Mouse (Mus musculus) 3T3-L1 (cell line): ENCODE results near the gene Anks1b.

ENCODE experiments used
- DNase-seq: peaks from one replicate; pipeline ENCODE4 v3.0.0-alpha.2; 2015; ENCODE audit warnings: low read depth, low spot score

Gene Anks1b

DNA sequence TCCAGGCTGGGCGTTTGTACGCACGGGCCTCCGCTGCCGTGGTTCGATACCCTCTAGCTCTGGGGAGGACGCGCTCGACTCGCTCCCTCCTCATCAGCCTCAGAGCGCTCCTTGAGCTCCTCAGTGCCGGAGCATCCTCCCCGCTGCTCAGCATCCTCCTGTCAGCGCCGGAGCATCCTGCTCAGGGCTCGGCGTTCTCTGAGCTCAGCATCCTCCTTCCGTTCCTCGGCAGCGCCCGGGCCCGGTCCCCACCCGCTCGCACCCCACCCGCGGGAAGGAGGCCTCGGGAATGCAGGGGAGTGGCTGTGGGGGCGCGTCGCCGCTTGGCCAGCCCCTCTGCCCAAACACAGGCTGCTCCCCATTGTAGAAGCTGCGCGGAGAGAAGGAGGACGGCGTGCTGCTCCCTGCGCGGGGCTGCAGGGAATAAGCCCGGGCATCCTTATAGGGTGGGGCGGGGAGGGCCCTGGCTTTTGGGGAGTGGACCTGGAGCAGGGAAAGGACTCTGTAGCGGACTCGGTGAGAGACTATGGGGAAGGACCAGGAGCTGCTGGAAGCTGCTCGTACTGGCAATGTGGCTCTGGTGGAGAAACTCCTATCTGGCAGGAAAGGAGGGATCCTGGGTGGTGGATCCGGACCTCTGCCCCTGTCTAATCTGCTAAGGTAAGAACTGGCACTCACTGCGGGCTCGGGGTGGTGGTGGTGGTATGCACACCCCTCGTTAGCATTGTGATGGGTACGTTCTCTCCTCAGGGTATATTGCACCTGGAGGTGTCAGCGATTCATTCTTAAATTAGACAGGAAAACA lies at the start of gene Anks1b:
TSS of gene Anks1b (plus strand) at position 364 of the 805 bp plus-strand sequence.
- DNase-seq, result no peak

DNA sequence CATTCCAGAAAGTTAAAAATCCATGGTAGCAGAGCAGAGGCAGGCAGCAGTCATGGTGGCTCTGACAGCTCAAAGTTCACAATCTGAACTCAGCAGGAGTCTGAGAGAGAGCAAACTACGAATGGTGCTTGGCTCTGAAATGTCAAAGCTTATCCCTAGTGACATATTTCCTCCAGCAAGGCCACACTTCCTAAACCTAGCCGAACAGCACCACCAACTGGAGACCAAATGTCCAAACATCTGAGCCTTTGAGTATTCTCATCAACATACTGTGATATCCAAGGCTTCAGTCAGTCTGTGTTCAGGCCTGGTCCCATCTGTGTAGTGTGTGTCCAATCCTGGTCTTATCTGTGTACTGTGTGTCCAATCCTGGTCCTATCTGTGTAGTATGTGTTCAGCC lies 49.4 kb upstream of the Anks1b start:
- DNase-seq, result peak; percentile 53

DNA sequence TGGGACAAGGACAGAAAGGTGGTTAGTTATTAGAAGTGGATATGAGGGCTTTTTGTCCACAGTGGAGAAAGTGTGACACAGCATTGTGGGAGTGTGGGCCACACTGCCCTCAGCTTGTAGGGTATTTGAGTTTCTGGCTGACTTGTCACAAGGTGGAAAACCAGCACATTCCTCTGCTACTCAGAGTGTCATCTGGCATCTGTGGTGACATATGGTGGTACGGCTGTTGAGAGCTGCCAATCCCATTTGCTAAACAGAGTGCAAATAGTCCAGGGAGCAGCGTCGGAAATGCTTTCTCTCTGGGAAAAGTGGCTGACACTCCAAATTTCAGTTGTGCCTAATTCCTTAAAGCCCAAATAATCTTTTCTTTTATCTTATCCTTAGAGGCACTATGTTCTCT lies 46.4 kb upstream of the Anks1b start:
- no peak for DNase-seq

DNA sequence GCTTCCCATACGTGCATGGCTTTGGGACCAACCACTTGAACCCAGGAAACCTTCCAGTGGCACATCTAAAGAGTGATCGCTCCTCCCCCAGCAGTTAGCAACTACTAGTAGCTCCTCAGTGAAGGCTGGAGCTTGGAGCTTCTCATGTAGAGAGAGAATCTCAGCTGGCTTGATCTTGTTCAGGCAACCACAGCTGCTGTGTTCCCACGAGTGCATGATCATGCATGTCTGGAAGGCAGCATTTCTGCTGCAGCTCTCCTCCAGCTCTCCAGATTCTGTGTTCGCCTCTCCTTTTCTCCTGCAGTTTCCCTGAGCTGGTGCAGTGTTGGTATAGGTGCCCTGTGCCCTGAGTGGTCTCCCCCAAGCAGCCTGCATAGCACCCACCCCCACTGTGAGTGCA lies 41.0 kb upstream of the Anks1b start:
- no peak for DNase-seq

DNA sequence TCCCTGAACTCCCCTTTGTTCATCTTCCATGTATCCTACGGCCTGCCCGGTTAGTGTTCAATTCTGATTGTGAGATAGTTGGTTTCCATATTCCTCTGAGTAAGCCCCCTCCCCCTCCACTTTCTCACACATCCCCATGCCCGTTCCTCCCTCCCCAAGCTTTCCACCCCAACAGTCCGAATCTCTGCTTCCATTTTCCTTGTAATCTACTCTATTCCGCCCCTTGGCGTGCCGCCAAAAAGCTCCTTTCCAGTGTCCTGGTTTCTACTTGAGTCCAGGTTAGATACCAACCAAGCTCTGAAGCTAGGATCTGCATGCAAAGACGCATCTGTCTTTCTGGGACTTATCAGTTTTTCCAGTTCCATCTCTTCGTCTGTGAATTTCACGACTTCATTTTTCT lies 40.1 kb upstream of the Anks1b start:
- DNase-seq, result no peak

DNA sequence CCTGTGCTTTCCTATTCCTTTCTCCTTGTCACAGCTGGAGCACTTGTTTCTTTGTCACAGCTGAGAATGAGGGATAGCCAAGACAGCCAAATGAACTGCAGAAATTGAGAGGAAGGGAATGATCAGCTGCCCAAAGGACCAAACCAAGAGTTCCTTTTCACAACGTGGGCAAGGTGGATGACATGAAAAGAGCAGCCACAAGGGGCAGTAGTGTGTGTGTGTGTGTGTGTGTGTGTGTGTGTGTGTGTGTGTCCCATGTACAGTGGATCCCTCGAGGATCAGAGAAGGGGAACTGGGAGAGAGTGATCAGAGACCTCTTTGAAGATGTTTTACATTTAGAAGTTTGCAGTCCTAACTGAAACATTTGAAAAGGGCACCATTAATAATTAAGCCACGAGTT lies 35.8 kb upstream of the Anks1b start:
- no peak for DNase-seq

DNA sequence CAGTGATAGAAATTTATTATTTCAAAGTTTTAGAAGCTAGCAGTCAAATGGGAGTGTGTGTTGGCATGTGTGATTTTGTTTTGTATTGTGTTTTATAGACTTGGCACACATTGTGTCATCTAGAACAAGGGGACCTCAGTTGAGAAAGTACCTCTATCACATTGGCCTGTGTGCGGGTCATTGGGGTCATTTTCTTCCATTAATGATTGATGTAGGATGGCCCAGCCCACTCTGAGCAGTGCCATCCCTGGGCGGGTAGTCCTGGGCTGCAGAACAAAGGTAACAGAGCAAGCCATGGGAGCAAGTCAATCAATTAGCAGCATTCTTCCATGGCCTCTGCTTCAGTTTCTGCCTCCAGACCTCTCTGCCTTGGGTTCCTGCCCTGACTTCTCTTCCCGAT lies 34.5 kb upstream of the Anks1b start:
- no peak for DNase-seq

DNA sequence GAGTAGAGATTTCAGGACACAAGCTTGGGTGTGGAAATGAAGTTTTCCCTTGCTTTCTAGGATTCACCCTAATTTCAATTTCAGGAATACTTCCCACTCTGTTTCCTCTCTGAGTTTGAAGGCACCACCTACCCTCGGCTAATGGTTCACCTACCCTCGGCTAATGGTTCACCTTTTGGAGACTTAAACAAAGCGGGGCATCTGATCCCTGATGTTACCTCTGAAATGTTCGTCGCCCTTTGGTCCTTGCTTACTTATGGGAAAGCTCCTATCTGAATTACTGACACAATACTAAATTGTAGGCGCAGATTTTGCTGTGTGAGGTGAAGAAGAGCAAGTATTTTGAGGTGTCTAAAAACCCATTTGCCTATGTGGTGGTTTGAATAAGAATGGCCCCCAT lies 22.4 kb upstream of the Anks1b start:
- no peak for DNase-seq

DNA sequence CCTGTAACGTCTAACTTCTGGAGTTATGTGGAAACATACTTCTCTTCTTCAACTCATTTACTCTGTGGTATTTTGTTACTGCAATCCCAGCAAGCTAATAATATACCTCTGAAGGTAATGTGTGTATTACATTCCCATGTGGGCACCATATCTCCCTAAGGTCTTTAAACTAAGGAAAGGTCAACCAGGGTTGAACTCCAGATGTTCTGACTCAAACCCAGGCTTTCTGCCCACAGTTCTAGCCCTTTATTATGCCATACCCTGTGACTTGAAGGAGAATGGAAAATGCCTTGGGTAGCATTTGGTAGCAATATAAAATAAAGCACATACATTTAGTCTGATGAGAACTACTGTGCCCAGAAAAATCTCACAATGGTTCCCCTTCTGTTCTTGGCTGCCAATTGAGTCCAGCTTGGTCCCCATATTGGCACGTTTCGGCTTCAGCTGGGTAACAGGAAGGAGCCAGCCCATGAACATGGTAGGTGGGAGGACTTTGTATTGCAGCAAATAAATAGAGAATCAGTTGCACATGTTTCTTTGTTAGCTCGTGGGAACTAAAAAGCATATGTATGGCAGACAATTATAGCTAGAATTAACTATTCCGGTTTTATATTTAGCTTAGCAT lies 17.9 kb upstream of the Anks1b start:
- DNase-seq, result peak; percentile 63

DNA sequence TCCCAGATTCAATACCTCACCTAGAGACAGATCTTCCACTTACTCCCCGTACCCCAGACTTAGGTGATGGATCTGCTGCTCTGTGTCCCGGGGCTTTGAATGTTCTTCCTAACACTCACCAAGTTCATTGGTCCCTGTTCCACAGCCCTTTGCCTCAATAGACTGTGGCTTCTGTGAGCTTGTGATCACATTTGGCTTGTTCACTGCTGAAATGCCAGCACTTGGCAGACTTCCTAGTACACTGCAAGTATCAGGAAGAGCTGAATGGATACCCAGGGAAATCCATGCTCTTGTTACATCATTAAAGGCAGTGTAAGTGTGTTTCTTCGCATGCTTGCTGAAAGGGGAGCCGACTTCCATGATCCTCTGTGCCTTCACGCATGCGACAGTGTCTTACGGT lies 17.0 kb upstream of the Anks1b start:
- peak; percentile 27 for DNase-seq

DNA sequence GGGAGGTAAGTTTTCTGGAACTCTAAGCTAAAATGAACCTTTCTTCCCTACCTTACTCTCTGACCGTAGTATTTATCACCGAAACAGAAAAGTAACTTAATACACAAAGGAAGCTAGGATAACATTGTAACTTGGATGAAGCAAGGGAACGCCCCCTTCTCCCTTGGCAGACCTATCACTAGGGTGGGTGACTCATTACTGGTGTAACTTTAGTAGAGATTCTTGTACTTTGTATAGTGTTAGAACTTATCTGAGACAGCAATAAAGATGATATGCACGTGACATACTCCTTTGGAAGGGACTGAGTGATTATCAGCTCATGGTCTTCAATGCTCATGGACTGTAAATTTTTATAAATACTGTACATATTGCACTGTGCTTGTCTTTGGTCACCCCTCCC lies 5.1 kb upstream of the Anks1b start:
- DNase-seq, result peak; percentile 67

DNA sequence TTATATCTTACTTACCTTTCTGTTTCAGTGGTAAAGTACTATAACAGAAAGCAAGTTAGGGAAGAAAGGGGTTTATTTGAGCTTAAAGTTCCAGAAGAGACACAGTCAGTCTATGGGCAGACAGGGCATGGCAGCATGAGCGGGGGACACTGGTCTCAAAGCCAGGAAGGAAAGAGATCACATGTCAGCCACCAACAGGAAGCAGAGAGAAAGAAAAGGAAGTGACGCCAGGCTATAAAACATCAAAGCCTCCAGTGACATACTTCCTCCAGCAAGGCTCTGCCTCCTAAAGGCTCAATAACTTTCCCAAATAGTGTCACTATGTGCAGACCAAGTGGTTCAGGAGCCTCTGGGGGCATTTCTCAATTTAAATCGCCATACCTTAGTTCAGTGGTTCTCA lies 4.5 kb upstream of the Anks1b start:
- no peak for DNase-seq

DNA sequence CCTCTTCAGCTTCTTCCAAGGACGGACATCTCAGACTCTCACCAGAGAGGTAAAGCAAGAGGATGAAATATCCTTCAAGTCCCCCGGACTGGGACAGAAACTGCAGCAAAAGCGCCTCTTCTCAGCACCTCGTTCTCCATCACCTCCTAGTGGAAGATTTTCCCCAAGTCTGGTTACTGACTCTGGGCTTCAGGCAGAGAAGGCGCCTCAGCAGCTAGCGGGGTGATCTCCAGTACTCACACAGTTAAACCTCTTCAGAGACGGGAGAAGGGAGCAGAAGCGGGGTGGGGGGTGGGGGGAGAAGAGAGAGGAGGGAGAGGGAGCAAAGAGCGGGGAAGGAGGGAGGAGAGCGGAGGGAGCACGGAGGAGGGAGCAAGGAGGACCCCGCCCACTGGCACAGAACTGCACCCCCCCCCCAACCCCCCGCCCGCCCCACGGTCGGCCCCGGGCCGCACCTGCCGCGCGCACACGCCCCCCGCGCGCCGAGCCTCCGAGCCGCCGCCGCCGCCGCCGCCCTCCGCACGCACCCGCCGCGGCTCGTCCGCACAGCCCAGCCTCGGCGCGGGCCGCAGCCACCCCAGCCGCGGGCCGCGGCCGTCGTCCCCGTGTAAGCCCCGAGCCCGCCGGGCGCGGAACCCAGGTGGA lies 686 bp upstream of the Anks1b start:
- DNase-seq, result no peak

DNA sequence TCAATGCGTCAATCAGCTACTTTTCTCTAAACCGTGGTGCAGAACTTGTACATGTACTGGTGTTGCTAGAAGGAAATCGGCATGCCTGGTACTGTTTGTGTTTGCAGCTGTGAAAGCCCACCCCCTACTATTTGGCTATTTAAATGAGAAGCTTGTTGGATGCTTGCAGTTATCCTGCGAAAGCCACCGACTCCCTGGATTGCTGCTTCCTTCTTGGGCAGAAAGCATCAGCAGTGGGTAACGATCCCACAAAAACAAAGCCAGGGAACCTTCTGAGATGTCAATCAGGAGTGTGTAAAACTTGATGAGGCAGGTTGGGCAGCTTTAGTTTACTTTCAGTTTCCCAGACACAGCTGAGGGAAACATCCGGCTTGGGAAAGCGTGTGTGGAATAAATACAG lies 727 bp downstream of the Anks1b start:
- DNase-seq, result no peak

DNA sequence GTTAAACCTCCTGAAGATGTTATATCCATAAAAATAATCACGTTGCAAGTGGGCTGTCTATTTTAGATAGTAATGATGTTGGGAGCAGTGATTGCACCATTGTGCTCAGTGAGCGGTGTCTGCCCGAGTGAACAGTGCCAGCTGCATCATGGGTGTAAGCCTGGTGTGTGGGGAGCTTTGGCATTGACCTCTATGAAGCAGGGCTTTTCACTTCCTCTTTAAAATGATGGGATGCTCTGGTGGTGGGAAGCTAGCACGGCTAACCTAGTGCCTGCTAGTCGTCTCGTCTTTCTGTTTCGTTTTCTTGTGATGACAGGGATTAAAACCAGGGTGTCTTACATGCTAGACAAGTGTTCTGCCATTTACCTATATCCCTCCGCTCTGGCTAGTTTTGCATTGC lies 10.3 kb downstream of the Anks1b start:
- DNase-seq, result no peak

DNA sequence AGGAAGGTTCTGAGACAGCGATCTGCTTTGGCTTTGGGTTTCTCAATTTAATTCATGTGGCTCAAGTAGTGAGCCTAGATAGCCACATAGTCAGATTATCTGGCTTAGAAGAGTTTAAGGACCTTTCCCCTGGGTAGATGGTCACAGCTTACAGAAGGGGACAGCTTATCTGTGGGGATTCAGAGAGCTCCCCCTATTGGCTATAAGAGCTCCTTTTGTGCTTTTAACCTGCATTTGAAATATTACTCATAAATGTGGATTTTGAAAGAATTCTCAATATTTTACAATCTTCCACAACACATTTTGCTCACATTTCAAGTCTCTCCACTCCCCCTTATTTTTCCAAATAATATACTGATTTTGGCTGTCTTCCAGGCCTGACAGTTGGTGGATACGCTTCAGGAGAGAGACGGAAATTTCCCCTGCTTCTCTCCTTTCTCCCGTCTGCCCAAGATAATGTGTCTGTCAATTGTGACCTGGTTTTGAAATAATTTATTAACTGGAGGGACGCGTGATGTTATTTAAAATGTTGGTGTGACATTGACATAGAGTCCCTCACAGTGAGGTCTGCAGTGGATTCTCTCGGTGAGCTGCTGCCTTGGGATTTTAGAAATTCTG lies 29.5 kb downstream of the Anks1b start:
- DNase-seq, result no peak

DNA sequence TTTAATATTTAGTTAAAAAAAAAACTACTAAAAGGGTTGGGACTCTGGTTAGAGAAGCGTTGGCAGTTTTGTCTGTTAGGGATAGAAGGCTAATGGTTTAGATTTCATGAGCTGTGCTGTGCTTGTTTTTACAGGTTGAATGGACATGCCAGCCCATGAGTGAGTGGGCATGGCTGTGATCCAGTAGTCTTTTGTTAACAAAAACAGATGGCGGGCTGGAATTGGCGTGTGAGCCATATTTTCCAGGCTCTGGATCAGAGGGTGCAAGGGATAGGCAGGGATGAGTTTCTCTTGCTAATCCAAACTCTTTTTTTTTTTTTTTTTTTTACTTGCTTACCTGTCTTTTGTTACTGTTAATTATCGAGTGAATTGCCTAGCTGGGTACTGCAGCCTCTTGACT lies 38.6 kb downstream of the Anks1b start:
- DNase-seq, result no peak

DNA sequence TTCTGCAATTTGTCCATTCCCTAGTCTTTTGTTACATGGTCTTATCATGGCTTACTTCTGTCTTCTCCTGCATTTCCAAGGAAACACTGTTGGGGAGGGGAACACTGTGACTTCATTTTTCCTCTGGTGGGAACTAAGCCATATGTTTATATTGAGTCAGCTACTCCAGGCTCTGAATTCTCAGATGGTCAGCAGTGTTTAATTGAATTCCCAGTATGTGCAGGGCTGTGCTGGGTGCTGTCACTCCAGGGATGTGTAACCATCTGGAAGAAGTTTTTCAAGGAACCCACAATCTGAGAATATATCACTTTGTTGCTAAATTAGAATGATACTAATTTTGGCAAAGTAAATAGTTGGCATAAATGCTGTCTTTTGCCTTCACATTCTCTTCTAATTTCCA lies 39.9 kb downstream of the Anks1b start:
- DNase-seq, result no peak

DNA sequence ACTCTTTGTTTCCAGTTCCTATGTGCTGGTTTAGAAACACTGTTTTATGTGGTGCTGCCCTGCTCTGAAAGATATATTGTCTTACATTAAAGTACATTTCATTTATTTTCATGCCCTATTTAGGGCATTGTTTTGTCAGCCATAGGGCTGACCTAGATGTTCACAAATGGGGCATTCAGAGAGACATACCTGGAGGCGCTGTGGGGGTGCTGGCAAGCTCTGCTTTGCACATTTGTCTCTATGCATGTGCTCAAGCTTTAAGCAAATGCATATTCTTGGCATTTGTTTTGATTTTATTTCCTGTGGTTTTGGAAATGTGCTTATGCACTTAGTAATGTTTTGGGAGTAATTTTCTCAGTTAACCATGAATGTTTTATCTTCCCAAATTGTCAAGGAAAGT lies 43.8 kb downstream of the Anks1b start:
- no peak for DNase-seq

DNA sequence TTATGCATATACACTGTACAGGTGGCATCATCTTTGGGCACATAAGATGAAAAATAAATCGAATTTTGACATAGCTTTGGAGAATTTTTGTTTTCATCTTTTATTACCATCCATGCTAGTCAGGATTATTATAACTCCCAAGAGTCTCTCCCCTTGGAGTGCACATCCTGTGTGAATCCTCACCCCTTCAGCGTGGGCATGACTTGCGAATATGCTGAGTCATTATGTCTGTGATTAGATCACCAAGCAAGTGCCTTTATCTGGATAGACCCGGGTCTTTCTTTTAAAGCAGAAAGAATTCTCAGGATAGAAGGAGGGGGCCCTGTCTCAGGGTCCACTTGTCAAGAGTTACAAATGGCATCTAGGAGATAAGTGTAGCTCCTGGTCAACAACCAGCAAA lies 48.7 kb downstream of the Anks1b start:
- no peak for DNase-seq

DNA sequence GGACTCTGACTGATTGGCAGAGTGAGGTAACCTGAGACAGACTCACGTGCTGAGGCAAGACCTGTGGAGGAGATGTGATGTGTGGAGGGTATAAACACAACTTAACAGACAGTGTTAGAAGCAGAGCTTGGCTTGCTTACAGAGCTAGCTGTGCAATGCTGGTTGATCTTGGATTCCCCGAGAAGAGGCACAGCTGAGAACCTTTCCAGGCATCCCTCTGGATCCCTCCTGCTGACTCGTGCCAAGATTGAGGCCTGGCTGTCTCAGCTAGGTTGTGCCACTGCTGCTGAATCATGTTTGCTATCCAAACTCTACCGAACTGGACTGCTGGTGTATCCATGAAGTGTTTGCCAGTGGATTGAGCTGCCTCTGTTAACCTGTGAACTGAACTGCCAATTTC lies 68.9 kb downstream of the Anks1b start:
- no peak for DNase-seq

DNA sequence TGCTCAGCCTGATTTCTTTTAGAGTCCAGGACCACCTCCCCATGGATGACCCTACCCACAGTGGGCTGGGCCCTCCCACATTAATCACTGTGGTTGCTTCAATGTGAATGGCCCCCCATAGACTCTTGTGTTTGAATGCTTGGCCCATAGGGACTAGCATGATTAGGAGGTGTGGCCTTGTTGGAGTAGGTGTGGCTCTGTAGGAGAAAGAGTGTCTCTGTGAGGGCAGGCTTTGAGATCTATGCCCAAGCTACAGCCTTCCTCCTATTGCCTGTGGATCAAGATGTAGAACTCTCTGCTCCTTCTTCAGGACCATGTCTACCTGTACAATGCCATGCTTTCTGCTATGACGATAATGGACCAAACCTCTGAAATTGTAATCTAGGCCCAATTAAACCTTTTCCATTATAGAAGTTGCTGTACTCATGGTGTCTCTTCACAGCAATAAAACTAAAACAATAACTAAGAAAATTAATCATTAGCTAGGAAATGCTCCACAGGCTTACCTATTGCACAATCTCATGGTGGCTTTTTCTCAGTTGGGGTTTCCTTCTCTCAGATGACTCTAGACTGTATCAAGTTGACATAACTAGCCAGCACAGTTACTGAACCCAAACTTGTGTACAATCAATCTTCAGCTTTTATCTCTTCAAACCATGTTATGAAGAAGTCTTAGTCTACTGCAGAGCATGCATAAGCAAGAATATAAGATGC lies 73.5 kb downstream of the Anks1b start:
- DNase-seq, result no peak
